Mouse (Mus musculus) kidney, postnatal 10 days (tissue): ENCODE data around the gene Cnot1.
"Not testable (repeated sequence)": the region's sequence is repeated elsewhere in the genome, so short reads cannot be mapped to it uniquely, and the experiment has no call there.

Experiments
- DNase-seq: peaks from one replicate; pipeline ENCODE4 v3.0.0; 2021; ENCODE audit warnings: mixed read lengths

Cnot1 gene

DNA sequence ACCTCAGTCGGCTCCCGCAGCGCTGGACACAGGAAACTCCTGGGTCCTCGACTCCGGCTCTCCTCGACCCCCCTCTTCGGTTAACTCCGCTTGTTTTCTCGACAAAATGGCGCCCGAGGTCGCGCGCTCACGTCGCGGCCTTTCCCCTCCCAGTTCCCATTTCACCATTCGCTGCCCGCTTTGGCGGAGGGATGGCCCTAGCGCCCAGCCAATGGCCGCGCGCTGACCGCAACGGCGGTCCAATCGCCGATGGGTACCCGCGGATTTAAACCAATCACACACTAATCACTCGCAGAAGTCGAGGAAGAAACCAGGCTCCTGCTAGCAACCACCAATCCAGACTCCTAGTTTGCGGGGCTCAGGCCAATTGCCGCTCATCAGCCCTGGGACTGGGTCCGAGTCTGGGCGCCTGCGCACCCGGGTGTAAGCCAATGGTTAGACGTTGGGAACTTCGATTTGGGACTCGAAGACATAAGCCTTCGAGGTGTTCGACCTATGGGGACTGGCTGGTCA, at the start of gene Cnot1:
Cnot1 (minus strand) TSS at position 134 of the 513 bp plus-strand sequence.
- peak; percentile 97 for DNase-seq

DNA sequence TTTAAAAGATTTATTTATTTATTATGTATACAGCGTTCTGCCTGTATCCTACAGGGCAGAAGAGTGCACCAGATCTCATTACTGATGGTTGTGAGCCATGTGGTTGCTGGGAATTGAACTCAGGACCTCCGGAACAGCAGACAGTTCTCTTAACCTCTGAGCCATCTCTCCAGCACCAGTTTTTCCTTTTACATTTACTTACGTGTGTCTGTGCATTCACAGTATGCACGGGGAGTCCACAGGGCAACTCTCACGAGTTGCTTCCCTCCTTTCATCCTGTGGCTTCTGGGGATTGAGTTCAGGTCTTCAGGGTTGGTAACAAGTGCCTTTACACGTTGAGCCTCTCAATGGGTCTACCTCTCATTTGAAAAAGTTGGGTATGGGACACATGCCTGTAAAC, 46.9 kb upstream of the Cnot1 start:
- DNase-seq: no peak

GRCm38 (mm10) chr8:95853102-95853843, 46.0 kb upstream of the Cnot1 start, which contains the start of gene Slc38a7:
Gene Slc38a7 (minus strand): TSS chr8:95853539.
- DNase-seq: peak; percentile 83

DNA sequence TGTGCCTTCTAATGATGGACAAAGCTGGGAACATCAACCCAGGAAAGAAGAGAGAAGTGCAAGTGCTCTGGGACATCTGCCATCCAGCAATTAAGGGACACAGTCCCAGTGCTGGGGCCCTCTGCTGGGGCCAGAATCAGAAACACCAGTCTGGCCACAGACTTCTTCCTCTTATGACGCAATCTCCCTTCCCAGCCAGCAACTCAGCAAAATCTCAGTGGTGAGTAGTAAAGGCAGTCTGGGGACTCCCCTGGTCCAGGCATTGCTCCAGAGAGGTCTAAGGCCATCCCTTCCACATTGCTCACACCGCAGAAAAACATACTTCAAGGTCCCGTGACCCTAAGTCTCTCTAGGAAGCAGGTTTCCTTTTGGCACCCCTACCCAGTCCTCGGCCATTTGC, 45.0 kb upstream of the Cnot1 start:
- DNase-seq: peak; percentile 57

GRCm38 (mm10) chr8:95850326-95850725, 43.1 kb upstream of the Cnot1 start:
- no peak for DNase-seq

DNA sequence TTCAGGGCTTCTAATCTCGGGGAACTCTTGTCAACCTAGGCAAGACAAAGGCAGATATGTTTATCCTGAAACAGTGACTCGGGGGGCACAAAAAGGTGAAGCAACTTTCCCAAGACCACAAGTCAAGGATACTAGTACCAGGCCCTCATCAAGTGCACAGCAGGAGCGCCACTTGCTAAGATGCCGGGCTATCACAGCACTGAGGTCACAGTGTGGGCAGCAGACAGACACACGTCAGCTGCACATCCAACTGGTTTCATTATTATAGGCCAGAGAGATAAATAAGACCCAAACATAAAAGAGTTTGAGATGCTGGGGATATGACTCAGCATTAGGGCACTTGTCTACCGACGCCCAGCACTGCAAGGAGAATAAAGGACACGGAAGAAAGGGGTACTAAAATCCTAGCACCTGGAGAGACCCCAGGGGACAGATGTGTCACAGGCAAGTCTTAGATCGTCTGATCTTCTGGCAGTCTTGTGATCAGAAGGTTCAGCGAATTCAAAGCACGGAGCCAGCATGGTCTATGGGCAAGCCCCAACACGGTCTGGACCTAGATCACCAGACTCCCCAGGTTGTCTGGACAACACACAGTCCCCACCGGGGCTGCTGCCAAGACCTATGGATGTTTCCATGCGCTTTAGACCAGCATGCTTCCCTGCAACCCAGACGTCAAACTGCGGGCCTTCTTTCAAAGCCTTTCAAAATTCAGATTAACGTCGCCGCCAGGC, 41.6 kb upstream of the Cnot1 start:
- DNase-seq: no peak

DNA sequence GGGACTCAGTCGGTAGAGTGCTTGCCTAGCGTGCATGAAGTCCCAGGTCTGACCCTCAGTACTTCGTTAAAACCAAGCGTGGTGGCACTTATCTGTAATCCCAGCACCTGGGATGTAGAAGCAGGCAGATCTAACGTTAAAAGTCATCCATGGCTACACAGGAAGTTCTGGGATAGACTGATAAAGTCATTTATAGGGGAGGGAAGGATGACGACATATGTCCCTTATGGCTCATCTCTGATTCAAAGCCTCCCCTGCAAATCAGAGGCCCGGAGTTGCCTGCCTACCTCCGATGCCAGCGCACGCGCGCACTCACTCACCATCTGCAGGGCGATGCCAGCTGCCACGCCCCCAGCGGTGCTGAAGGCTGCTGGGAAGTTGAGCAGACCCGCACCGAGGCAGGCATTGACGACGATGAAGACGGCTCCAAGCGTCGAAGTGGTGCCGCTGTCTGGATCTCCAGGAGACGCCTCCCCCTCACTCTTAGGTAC, 40.8 kb upstream of the Cnot1 start:
- DNase-seq: peak; percentile 11

GRCm38 (mm10) chr8:95845026-95845425, 37.8 kb upstream of the Cnot1 start:
- DNase-seq: no peak

- DNase-seq: no peak
Observed at GRCm38 (mm10) chr8:95843968-95844367, 36.7 kb upstream of the Cnot1 start.

DNA sequence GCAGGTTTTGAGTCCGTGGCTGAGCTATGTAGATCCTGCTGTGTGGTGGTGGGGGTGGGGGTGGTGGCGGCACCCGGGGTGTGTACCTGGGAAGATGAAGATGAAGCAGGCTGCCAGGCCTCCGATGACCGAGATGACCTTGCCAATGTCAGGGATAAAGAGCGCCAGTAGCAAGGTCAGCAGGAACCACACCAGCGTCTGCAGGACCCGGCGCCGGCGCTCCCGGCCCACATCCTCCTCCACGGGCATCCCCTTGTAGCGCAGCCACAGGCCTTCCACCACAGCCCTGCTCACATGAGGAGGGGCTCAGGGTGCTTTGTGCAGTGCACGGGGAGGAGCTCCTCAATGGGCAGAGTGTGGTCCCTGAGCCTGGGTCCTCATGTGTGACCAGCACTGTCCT, 34.2 kb upstream of the Cnot1 start:
- no peak for DNase-seq

DNA sequence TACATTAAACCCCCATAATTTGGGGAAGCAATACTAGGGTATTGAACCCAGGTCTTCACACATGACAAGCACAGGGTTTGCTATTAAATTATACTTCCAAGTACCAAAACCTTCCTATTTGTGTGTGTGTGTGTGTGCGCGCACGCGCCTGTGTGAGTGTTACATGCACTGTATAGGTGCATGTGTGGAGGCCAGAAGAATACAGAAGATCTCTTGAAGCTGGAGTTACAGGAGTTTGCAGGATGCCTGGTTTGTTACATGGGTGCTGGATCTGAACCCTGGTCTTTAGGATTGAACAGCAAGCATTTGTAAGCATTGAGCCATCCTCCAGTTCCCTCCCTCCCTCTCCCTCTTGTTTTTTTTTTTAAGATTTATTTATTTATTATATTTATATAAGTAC, 32.0 kb upstream of the Cnot1 start:
- no peak for DNase-seq

DNA sequence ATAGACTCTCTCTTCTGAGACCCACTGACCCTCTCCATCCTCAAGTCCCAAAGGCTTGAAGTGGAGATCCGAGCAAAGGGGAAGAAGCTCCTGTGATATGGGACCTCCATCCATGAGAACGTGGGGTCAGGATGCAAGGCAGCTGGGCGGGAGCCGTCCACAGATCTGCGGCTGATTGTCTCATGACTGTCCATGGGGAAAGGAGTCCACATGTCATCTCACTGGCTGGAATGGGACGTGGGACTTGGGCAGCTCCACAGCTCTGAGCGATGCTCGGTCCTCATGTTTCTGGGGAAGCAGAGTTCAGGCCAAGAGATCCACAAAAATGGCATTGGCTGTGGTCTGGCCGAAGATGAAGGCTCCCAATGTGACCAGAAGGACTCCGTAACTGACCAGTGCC, 30.0 kb upstream of the Cnot1 start:
- DNase-seq: no peak

DNA sequence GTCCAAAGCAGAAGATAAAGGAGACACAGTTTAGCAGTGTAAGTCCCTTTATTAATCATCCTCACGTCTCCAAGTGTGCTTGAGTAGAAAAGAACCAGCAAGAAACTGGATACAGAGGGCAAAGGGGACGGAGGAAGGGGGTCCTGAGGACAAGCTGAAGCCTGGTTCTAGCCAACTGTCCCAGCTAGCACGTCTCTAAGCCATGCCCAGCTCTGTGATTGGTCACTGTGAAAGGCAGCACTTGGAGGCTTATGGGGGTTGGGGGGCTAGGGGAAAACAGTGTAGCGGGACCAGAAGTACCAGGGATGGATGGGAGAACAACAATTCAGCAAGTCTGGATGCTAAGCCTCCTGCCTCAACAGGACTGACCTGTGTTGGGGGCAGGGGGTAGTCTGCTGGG, 28.6 kb upstream of the Cnot1 start:
- no peak for DNase-seq

GRCm38 (mm10) chr8:95833435-95833984, 26.2 kb upstream of the Cnot1 start:
- peak; percentile 46 for DNase-seq

DNA sequence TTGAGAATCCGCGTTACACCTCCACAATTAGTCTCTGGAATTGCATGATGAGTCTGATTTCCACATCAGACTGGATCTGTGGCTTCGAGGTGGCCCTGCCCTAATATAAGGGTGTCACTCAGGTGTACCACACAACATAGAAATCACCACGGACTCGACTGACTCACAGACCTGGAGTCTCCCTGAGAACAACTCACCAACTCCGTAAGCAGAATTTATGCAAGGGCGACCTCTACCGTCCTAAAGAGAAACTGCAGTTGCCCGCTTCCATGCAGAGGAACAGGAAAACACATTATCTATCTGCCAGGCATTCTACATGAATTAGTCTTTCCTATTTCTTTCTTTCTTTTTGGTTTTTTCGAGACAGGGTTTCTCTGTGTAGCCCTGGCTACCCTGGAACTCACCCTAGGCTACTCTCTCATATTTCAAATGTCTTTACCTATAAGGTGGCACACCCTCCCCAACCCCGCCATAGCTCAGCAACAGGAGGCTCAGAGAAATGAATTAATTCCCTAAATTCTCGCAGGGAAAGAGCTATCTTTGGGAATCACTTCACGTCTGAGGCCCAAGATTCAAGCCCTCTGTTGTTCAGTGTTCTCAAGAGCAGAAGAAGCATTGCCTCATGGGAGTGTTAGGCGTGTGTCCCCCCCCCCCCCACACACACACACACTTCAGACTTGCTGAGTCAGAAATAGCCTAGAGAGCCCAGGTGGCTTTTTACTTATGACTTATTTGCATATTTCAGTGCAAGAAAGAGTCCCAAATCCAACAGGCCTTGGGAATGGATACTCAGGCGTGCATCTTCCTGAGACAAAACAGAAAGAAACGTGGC, 25.6 kb upstream of the Cnot1 start:
- DNase-seq: peak; percentile 89

GRCm38 (mm10) chr8:95830144-95830543, 22.9 kb upstream of the Cnot1 start:
- no peak for DNase-seq

GRCm38 (mm10) chr8:95825162-95825561, 17.9 kb upstream of the Cnot1 start, which contains the start of gene Sap18b:
Gene Sap18b (plus strand): TSS chr8:95825346.
- DNase-seq: not testable (repeated sequence)

DNA sequence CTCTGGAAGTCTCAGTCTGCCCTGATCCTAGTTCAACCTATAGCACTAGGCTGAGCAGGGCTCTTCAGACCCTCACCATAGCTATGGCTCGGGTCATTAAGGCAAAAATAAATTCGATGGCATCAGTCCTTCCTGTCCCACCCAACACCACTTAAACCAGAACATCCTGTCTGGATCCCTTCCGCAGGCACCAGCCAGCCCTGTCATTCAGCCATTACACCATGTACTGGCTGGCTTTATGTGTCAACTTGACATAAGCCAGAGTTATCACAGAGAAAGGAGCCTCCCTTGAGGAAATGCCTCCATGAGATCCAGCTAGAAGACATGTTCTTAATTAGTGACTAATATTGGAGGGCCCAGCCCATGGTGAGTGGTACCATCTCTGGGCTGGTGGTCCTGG, 15.4 kb upstream of the Cnot1 start:
- no peak for DNase-seq

- no peak for DNase-seq
Observed at GRCm38 (mm10) chr8:95822096-95822495, 14.8 kb upstream of the Cnot1 start.

- DNase-seq: no peak
Observed at GRCm38 (mm10) chr8:95821266-95821665, 14.0 kb upstream of the Cnot1 start.

- no peak for DNase-seq
Observed at GRCm38 (mm10) chr8:95818211-95818610, 10.9 kb upstream of the Cnot1 start.

DNA sequence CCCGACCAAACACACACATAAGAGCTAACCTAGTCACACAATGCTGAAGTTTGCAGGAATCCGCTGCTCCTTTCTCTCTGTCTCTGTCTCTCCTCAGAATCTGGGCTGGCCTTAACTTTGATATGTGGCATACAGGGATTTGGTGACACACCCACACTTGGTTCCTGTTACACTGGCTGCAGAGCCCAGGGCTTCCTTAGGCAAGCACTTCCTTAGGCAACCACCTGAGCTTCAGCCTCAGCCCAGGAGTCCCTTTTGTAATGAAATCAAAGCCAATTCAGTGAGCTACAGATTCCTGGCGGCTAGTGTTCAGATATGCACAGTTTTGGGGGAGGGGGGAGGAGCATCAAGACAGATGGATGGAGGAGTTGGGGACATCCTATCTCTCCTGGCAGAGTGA, 10.3 kb upstream of the Cnot1 start:
- no peak for DNase-seq
